Mouse (Mus musculus) cortical plate, adult 2 months (tissue): Measurements from ENCODE around the gene Ccdc24. TPM values are rescaled to one million over a fixed set of nuclear protein-coding genes. Genes with fewer than 3 reads are reported as not detected.

ENCODE experiments used
- H3K27ac ChIP-seq: fragments of 200-500 bp; 2 replicates; pipeline ENCODE4 v1.5.1; 2012; ENCODE audit warnings: low read length, control low read depth, inconsistent platforms; ENCODE audit not compliant: insufficient read depth
- H3K4me1 ChIP-seq: fragments of 200-500 bp; 2 replicates; pipeline ENCODE4 v1.6.1; 2011; ENCODE audit warnings: low read length; ENCODE audit not compliant: control insufficient read depth, insufficient read depth
- H3K4me3 ChIP-seq: fragments of 200-500 bp; 2 replicates; pipeline ENCODE4 v1.5.1; 2011; ENCODE audit warnings: mild to moderate bottlenecking, low read length, control low read depth; ENCODE audit not compliant: insufficient read depth
- CTCF ChIP-seq: fragments of 200-500 bp; IDR thresholded peaks from 2 replicates; pipeline ENCODE4 v1.5.1; 2011; ENCODE audit warnings: mild to moderate bottlenecking, control low read depth, low read length; ENCODE audit not compliant: insufficient read depth; ENCODE audit errors: extremely low read depth
- POLR2A ChIP-seq: fragments of 200-500 bp; IDR thresholded peaks from 2 replicates; pipeline ENCODE4 v1.6.1; 2011; ENCODE audit warnings: mild to moderate bottlenecking, low read length, control low read depth; ENCODE audit not compliant: insufficient read depth; ENCODE audit errors: extremely low read depth
- polyA plus RNA-seq: library from polyadenylated mRNA; depleted of rRNA; stranded (reverse); fragments of >200 nt; gene quantifications from 2 replicates; pipeline ENCODE4 v1.2.3, GENCODE M21; 2012

Gene Ccdc24
- polyA plus RNA-seq, 1 experiment: 2.1 TPM

GRCm38 (mm10) chr4:117894601-117895000 lies 22.2 kb upstream of the Ccdc24 start:
- Histone ChIP-seq H3K4me3 (no peak overlapping the region), H3K27ac (no peak overlapping the region), H3K4me1 (no peaks in the 10 kb centered on the region)
- TF ChIP-seq CTCF: no peak
- TF ChIP-seq POLR2A: no peak

DNA sequence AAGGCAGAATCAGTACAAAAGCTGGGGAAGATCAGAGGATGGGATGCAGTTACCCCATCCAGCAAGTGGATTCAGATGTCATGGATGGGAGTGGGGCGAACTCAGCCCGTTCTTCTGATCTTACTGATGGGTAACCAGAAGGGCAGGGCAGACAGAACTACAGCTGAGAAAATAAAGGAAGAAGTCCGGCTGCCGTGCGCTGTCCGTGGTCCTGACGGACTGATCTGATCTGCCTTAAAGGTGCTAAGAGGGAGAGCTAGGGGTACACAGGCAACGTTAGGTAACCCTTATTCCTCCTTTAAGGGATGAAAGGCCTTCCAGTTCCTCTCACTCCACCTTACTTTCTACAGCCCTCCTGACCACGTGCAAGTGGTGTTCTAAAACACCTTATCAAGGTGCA lies 21.0 kb upstream of the Ccdc24 start:
- TF ChIP-seq POLR2A: no peak
- no peak for TF ChIP-seq CTCF

DNA sequence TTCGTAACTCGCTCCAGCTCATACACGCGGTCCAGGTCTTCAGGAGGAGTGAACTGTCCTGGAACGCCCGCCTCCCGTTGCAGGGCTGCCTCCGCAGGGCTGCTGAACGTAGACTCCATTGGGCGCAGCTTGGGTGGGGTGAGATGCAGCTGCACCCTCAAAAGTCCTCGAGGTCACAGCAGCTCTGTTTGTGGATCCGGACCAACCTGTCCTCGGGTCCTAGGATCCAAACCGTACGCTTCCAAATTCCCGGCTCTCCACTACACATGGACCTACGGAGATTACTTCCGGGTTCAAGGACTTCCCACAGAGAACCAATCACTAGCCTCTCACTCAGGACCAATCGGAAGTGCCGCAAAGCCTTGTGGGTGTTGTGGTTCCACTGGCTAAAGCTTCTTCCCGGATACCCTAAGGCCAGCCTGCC lies 19.4 kb upstream of the Ccdc24 start, which contains the start of gene Dph2:
TSS of gene Dph2 (minus strand) at position 295 of the 424 bp plus-strand sequence.
- no peak for TF ChIP-seq POLR2A
- Histone ChIP-seq H3K27ac (no peak within 1 kb of the TSS), H3K4me3 (peak within 1 kb of the TSS; percentile 66), H3K4me1 (no peaks in the 10 kb centered on the region)

More for the DNA sequence above, 21.0 kb upstream of the Ccdc24 start:
- Histone ChIP-seq H3K27ac (no peak overlapping the region), H3K4me1 (no peaks in the 10 kb centered on the region), H3K4me3 (no peak overlapping the region)

- TF ChIP-seq CTCF: no peak
- TF ChIP-seq POLR2A: no peak
- H3K27ac ChIP-seq: no peak overlapping the region
- H3K4me3 ChIP-seq: no peak overlapping the region
Measured at GRCm38 (mm10) chr4:117890750-117891149, 18.4 kb upstream of the Ccdc24 start.

DNA sequence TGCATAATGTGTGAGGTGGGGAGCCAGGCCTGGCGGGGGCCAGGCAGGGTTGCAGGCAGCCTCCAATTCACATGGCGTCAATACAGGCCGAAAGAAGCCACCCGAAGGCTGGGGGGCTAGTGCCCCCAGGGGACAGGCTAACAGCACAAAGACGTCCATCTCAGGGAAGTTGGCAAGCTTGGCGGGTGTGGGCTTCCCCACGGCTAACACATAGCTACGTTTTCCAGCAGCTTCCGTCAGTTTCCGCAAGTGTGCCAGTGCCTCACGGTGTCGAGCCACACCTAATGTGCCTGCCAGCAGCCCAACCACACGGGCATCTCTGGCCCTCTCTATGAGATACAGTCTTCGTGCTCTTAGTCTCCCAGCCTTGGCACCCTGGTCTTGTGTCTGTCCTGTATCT lies 17.7 kb upstream of the Ccdc24 start:
- Histone ChIP-seq H3K27ac (no peak overlapping the region), H3K4me1 (0 out of 2 replicates have a peak, but pooled peaks cover 3% of the 10 kb centered on the region), H3K4me3 (no peak overlapping the region)
- no peak for TF ChIP-seq CTCF
- no peak for TF ChIP-seq POLR2A

More at GRCm38 (mm10) chr4:117890750-117891149, 18.4 kb upstream of the Ccdc24 start:
- no peaks in the 10 kb centered on the region for H3K4me1 ChIP-seq

DNA sequence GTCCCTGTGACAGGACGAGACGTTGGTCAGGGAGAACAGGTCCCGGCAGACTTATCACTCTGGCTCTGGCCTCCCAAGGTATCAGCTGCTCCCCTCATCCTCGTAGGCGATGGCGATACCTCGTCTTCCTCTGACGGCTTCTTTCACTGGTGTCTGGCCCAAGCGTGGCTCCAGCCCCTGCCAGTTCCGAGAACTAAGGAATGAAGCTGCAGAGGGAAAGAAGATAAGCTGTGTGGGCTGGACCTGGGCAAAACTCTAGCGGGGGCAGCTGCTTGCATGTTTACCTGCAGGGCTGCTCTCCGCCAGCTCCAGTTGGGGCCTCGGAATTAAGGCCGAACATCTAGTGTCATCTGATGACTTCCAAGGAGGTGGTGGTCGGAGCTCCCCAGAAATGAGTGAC lies 17.1 kb upstream of the Ccdc24 start:
- H3K4me1 ChIP-seq: peaks cover 3% of the 10 kb centered on the region; the same call in 1 of the 2 replicates
- H3K4me3 ChIP-seq: no peak overlapping the region
- TF ChIP-seq CTCF (no peak), POLR2A (no peak)
- H3K27ac ChIP-seq: no peak overlapping the region

GRCm38 (mm10) chr4:117887920-117888319 lies 15.6 kb upstream of the Ccdc24 start:
- Histone ChIP-seq H3K27ac (no peak overlapping the region), H3K4me3 (peak overlapping the region; percentile 47; the same call in 1 of the 2 replicates)

GRCm38 (mm10) chr4:117887133-117887532 lies 14.8 kb upstream of the Ccdc24 start, which contains the start of gene Atp6v0b:
Atp6v0b (minus strand) TSS chr4:117887333.
- peak; percentile 87 for TF ChIP-seq POLR2A
- no peak for TF ChIP-seq CTCF
- Histone ChIP-seq H3K4me1 (peaks cover 6% of the 10 kb centered on the region; the same call in 1 of the 2 replicates), H3K27ac (peak within 1 kb of the TSS; percentile 61), H3K4me3 (peak within 1 kb of the TSS; percentile 47)

More at GRCm38 (mm10) chr4:117887920-117888319, 15.6 kb upstream of the Ccdc24 start:
- no peak for TF ChIP-seq POLR2A
- TF ChIP-seq CTCF: no peak
- peaks cover 6% of the 10 kb centered on the region; the same call in 1 of the 2 replicates for H3K4me1 ChIP-seq

GRCm38 (mm10) chr4:117886644-117887043 lies 14.3 kb upstream of the Ccdc24 start:
- H3K27ac ChIP-seq: peak overlapping the region; percentile 61
- peaks cover 6% of the 10 kb centered on the region for H3K4me1 ChIP-seq
- no peak for TF ChIP-seq POLR2A
- no peak for TF ChIP-seq CTCF
- H3K4me3 ChIP-seq: peak overlapping the region; percentile 47

DNA sequence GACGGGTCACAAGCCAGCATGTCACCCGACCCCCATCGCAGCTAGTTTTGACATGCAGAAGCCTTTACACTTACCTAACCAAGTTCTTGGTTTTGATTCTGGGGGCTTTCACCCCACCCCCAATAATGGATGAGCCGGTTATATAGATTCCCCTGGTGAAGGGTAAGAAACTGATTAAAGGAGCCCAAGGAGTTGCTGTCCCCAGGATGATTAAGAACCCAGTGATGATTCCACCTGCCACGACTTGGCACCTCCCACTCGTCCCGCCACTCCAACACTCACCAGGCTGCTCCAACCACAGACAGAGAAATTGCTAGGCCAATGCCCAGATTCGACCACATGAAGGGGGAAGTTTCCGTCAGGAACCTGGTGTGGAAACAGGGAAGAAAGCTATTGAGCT lies 13.6 kb upstream of the Ccdc24 start:
- TF ChIP-seq CTCF (no peak), POLR2A (no peak)
- peaks cover 6% of the 10 kb centered on the region for H3K4me1 ChIP-seq

More for the DNA sequence above, 13.6 kb upstream of the Ccdc24 start:
- Histone ChIP-seq H3K27ac (no peak overlapping the region), H3K4me3 (peak overlapping the region; percentile 47)
